Mouse (Mus musculus) olfactory bulb, adult 2 months (tissue): Measurements from ENCODE around the gene Prss41. TPM values are rescaled to one million over a fixed set of nuclear protein-coding genes. Genes with fewer than 3 reads are reported as not detected.

ENCODE experiments used
- H3K27ac ChIP-seq: fragments of 200-500 bp; 2 replicates; pipeline ENCODE4 v1.5.1; 2012; ENCODE audit warnings: low read depth, low read length; ENCODE audit not compliant: insufficient read depth
- H3K4me1 ChIP-seq: fragments of 200-500 bp; 2 replicates; pipeline ENCODE4 v1.6.1; 2012; ENCODE audit warnings: low read length; ENCODE audit not compliant: control insufficient read depth, insufficient read depth
- H3K4me3 ChIP-seq: fragments of 200-500 bp; 2 replicates; pipeline ENCODE4 v1.5.1; 2012; ENCODE audit warnings: mild to moderate bottlenecking, low read depth, low read length, moderate library complexity; ENCODE audit not compliant: insufficient read depth
- CTCF ChIP-seq: fragments of 200-500 bp; IDR thresholded peaks from 2 replicates; pipeline ENCODE4 v1.5.1; 2012; ENCODE audit warnings: low read depth, mild to moderate bottlenecking, low read length, moderate library complexity; ENCODE audit not compliant: insufficient read depth
- POLR2A ChIP-seq: fragments of 200-500 bp; IDR thresholded peaks from 2 replicates; pipeline ENCODE4 v1.6.1; 2012; ENCODE audit warnings: mild to moderate bottlenecking, low read depth, low read length, moderate library complexity; ENCODE audit not compliant: insufficient read depth
- WGBS: fragments of 180-500 bp; shearing (Covaris S2); methylation state at CpG from one replicate; pipeline ENCODE4 v1.1.7; 2018; 5-methylcytosine and 5-hydroxymethylcytosine counted together
- polyA plus RNA-seq: library from polyadenylated mRNA; stranded (reverse); fragments of >200 nt; gene quantifications from 2 replicates; pipeline ENCODE4 v1.2.4, GENCODE M21; 2012; ENCODE audit warnings: low replicate concordance; ENCODE audit not compliant: missing spikeins, insufficient read depth, insufficient read length

The Prss41 gene
- polyA plus RNA-seq, 1 experiment = not detected

GRCm38 (mm10) chr17:23828271-23829001 lies 15.5 kb downstream of the Prss41 start:
- H3K27ac ChIP-seq = peak overlapping the region; percentile 13
- H3K4me1 ChIP-seq = peaks cover 3% of the 10 kb centered on the region
- TF ChIP-seq CTCF = no peak
- no peak for TF ChIP-seq POLR2A
- H3K4me3 ChIP-seq = peak overlapping the region; percentile 71
- WGBS = under 1% methylated on average over 47 of the region's 47 CpGs

GRCm38 (mm10) chr17:23825591-23825990 lies 18.4 kb downstream of the Prss41 start:
- Histone ChIP-seq H3K27ac (no peak overlapping the region), H3K4me3 (no peak overlapping the region), H3K4me1 (peaks cover 22% of the 10 kb centered on the region)
- no peak for TF ChIP-seq CTCF
- TF ChIP-seq POLR2A = no peak
- WGBS = 67% methylated on average over 4 of the region's 4 CpGs

- Histone ChIP-seq H3K4me1 (peaks cover 26% of the 10 kb centered on the region), H3K27ac (no peak overlapping the region), H3K4me3 (no peak overlapping the region)
- 89% methylated on average over 12 of the region's 12 CpGs for WGBS
- TF ChIP-seq POLR2A = no peak
Measured at GRCm38 (mm10) chr17:23823614-23824013, 20.4 kb downstream of the Prss41 start.

- H3K27ac ChIP-seq = no peak overlapping the region
- H3K4me3 ChIP-seq = no peak overlapping the region
- peaks cover 26% of the 10 kb centered on the region for H3K4me1 ChIP-seq
- TF ChIP-seq POLR2A (no peak), CTCF (no peak)
- WGBS = 73% methylated on average over 16 of the region's 16 CpGs
Measured at GRCm38 (mm10) chr17:23823018-23823417, 21.0 kb downstream of the Prss41 start.

GRCm38 (mm10) chr17:23822094-23822493 lies 21.9 kb downstream of the Prss41 start:
- no peak for TF ChIP-seq CTCF
- TF ChIP-seq POLR2A = no peak
- WGBS = 73% methylated on average over 6 of the region's 6 CpGs
- Histone ChIP-seq H3K4me3 (no peak overlapping the region), H3K4me1 (peaks cover 23% of the 10 kb centered on the region), H3K27ac (no peak overlapping the region)

GRCm38 (mm10) chr17:23820731-23821130 lies 23.2 kb downstream of the Prss41 start:
- no peak overlapping the region for H3K27ac ChIP-seq
- H3K4me1 ChIP-seq = peaks cover 23% of the 10 kb centered on the region
- TF ChIP-seq CTCF (no peak), POLR2A (no peak)
- H3K4me3 ChIP-seq = no peak overlapping the region
- WGBS = 90% methylated on average over 5 of the region's 5 CpGs

- Histone ChIP-seq H3K27ac (no peak overlapping the region), H3K4me3 (no peak overlapping the region), H3K4me1 (peaks cover 23% of the 10 kb centered on the region)
- TF ChIP-seq POLR2A (no peak), CTCF (no peak)
- WGBS = 98% methylated on average over 25 of the region's 25 CpGs
Measured at GRCm38 (mm10) chr17:23819235-23819634, 24.7 kb downstream of the Prss41 start.

- no peak overlapping the region for H3K27ac ChIP-seq
- H3K4me3 ChIP-seq = no peak overlapping the region
- H3K4me1 ChIP-seq = peaks cover 23% of the 10 kb centered on the region
- TF ChIP-seq POLR2A (no peak), CTCF (no peak)
- 99% methylated on average over 8 of the region's 8 CpGs for WGBS
Measured at GRCm38 (mm10) chr17:23818579-23818978, 25.4 kb downstream of the Prss41 start.

GRCm38 (mm10) chr17:23815641-23816040 lies 28.3 kb downstream of the Prss41 start:
- 96% methylated on average over 16 of the region's 16 CpGs for WGBS
- no peak for TF ChIP-seq POLR2A
- no peak for TF ChIP-seq CTCF

More at GRCm38 (mm10) chr17:23815641-23816040, 28.3 kb downstream of the Prss41 start:
- Histone ChIP-seq H3K4me3 (no peak overlapping the region), H3K27ac (no peak overlapping the region), H3K4me1 (0 out of 2 replicates have a peak, but pooled peaks cover 4% of the 10 kb centered on the region)
